Mouse (Mus musculus): ENCODE measurements around the gene Srpk1.

The Srpk1 gene

GRCm38 (mm10) chr17:28622300-28622759 is at the start of gene Srpk1:
Srpk1 (minus strand) TSS chr17:28622709.
- peak; percentile 93 to 97 for DNase-seq (ENCODE audit: inconsistent age in 2 of 2, low spot score in 1 of 2)

- DNase-seq (ENCODE audit: inconsistent age in 2 of 2, low spot score in 1 of 2), result no peak
Observed at GRCm38 (mm10) chr17:28659564-28659963, 37.1 kb upstream of the Srpk1 start.

- DNase-seq (ENCODE audit: inconsistent age in 2 of 2, low spot score in 1 of 2), result peak in 1 of 2 experiments; percentile 23
Observed at GRCm38 (mm10) chr17:28657936-28658335, 35.4 kb upstream of the Srpk1 start.

- peak in 1 of 2 experiments; percentile 27 for DNase-seq (ENCODE audit: inconsistent age in 2 of 2, low spot score in 1 of 2)
Observed at GRCm38 (mm10) chr17:28650268-28650667, 27.8 kb upstream of the Srpk1 start.

- peak; percentile 24 to 66 for DNase-seq (ENCODE audit: inconsistent age in 2 of 2, low spot score in 1 of 2)
Observed at GRCm38 (mm10) chr17:28648607-28649370, 26.3 kb upstream of the Srpk1 start.

- DNase-seq (ENCODE audit: inconsistent age in 2 of 2, low spot score in 1 of 2), result no peak
Observed at GRCm38 (mm10) chr17:28646221-28646620, 23.7 kb upstream of the Srpk1 start.

GRCm38 (mm10) chr17:28644112-28644511 is 21.6 kb upstream of the Srpk1 start:
- DNase-seq (ENCODE audit: inconsistent age in 2 of 2, low spot score in 1 of 2), result no peak

GRCm38 (mm10) chr17:28643697-28644096 is 21.2 kb upstream of the Srpk1 start:
- DNase-seq (ENCODE audit: inconsistent age in 2 of 2, low spot score in 1 of 2), result no peak

- no peak for DNase-seq (ENCODE audit: inconsistent age in 2 of 2, low spot score in 1 of 2)
Observed at GRCm38 (mm10) chr17:28640113-28640512, 17.6 kb upstream of the Srpk1 start.

GRCm38 (mm10) chr17:28637711-28638690 is 15.5 kb upstream of the Srpk1 start:
- peak; percentile 13 to 56 for DNase-seq (ENCODE audit: inconsistent age in 2 of 2, low spot score in 1 of 2)

GRCm38 (mm10) chr17:28635842-28636241 is 13.3 kb upstream of the Srpk1 start:
- no peak for DNase-seq (ENCODE audit: inconsistent age in 2 of 2, low spot score in 1 of 2)

- no peak for DNase-seq (ENCODE audit: inconsistent age in 2 of 2, low spot score in 1 of 2)
Observed at GRCm38 (mm10) chr17:28629125-28629524, 6.6 kb upstream of the Srpk1 start.

- no peak for DNase-seq (ENCODE audit: inconsistent age in 2 of 2, low spot score in 1 of 2)
Observed at GRCm38 (mm10) chr17:28628248-28629124, 6.0 kb upstream of the Srpk1 start.

GRCm38 (mm10) chr17:28626937-28627336 is 4.4 kb upstream of the Srpk1 start:
- no peak for DNase-seq (ENCODE audit: inconsistent age in 2 of 2, low spot score in 1 of 2)

- no peak for DNase-seq (ENCODE audit: inconsistent age in 2 of 2, low spot score in 1 of 2)
Observed at GRCm38 (mm10) chr17:28625327-28625726, 2.8 kb upstream of the Srpk1 start.

- no peak for DNase-seq (ENCODE audit: inconsistent age in 2 of 2, low spot score in 1 of 2)
Observed at GRCm38 (mm10) chr17:28624841-28625240, 2.3 kb upstream of the Srpk1 start.

- peak; percentile 65 to 84 for DNase-seq (ENCODE audit: inconsistent age in 2 of 2, low spot score in 1 of 2)
Observed at GRCm38 (mm10) chr17:28621381-28622299, 869 bp downstream of the Srpk1 start.

GRCm38 (mm10) chr17:28618775-28619174 is 3.7 kb downstream of the Srpk1 start:
- DNase-seq (ENCODE audit: inconsistent age in 2 of 2, low spot score in 1 of 2), result no peak

GRCm38 (mm10) chr17:28618124-28618523 is 4.4 kb downstream of the Srpk1 start:
- no peak for DNase-seq (ENCODE audit: inconsistent age in 2 of 2, low spot score in 1 of 2)

GRCm38 (mm10) chr17:28617636-28618035 is 4.9 kb downstream of the Srpk1 start:
- DNase-seq (ENCODE audit: inconsistent age in 2 of 2, low spot score in 1 of 2), result no peak

Data from adrenal gland, adult (tissue).